Mouse (Mus musculus): ENCODE measurements at regions not wholly inside any gene's neighbourhood (a gene's known extent, or its start where the extent isn't known, plus 50 kb on each side); places are given as distances from the start of the nearest gene placed in this dataset.

DNA sequence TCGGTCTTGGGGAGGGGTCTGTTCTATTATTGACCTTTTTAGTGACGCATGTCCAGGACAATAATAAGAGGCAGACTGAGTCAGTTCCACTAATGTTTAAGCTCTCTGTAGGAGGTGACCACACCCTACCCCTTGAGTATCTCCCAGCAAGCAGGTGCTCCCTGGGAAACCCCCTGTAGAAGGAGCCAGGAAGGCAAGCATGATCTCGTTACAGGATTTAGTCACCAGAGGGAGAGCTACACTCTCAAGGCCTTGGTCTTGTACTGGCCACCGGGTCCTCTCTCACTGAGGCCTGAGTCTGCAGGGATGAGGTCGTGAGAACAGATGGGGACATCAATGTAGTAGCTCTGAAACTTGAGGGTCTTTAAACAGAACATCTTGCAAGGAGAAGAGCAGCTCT, 55.3 kb upstream of the Ccnd2 start:
- DNase-seq (ENCODE audit: low spot score) = no peak

DNA sequence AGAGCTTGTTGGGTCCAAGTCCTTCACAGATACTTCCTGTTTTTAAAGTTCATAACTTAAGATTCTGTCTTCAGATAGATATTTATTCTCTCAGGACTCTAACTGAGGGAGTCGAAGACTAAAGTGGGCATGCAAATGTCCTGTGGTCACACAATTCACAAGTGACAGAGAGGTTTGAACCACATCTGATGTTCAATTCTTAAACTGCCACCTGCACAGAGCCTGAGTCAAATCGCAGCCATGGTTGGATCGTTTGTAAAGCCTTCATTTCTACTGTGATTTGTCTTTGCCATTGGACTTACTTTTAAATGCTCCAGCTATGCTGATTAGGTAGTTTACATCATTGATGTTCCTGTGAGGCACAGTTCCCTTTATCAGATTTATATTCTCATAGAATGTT, 61.4 kb upstream of the Ccnd2 start:
- DNase-seq (ENCODE audit: low spot score) = no peak

DNA sequence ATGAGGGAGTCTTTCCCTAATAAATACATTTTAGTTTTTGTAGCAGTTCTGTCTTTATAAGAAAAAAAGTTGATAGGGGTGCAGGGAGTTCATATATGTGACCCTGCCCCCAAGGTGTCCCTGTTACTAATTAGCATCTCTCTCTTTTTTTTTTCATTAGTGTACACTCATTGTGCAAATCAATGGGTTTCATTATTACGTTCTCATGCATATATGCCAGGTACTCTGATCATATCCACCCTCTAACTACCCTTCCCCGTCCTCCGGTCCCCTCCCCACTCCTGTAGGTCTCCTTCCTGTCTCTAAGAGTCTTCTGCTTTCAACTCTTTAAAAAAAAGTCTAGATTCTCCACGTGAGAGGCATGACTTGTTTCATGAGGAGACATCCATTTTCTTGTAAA, 63.9 kb upstream of the Ccnd2 start:
- no peak for DNase-seq (ENCODE audit: low spot score)

DNA sequence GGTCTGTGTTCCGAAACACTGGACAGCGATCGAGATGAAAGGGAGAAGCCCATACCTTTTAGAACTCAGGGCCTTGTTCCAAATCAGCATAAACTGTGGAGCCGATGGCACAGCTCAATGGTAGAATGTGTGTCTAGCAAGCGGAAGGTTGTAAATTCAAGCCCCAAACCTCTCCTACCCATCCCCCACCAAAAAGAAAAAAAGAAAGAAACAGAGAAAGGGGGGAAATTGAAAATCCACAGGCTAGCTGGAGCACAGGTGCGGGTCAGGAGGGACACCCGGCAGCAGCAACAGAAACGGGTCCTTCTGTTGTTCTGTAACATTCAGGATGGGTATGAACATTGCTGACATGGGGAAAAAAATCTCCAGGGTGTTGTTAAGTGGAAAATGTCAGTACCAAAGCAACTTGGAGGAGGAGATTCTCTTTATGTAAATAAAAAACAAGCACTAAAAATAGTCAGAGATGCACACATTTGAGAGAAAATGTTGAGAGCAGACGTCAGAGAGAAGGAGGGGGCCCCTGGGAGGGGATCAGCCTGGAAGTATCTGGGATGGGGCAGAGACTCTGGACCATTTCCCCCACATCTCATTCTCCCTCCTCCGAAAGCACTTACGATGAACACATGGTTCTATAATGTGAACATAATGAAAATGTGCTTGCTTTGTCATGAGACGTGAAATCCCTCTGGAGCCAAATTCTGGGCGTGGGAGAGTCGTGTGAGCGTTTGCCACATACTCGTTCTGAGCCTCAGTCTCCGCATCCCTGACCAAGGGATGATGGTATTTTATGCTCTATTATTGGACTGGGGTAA, 66.8 kb upstream of the Ccnd2 start:
- DNase-seq (ENCODE audit: low spot score) = no peak

DNA sequence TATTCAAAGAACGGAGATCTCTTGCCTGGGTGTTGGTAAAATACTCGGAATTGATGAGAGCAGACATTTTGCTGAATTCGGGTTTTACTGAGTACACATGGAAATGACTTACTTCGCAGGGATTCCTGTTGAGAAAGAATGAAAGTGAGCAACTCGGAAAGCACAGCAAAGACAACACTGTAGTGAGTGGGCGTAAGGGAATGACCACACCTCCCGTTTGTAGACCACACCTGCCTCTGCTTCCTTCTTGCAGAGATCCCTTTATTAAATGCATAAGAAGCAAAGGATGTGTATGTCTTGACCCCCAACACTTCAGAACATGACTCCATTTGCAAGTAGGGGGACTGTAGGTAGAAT, 67.4 kb upstream of the Ccnd2 start:
- no peak for DNase-seq (ENCODE audit: low spot score)

DNA sequence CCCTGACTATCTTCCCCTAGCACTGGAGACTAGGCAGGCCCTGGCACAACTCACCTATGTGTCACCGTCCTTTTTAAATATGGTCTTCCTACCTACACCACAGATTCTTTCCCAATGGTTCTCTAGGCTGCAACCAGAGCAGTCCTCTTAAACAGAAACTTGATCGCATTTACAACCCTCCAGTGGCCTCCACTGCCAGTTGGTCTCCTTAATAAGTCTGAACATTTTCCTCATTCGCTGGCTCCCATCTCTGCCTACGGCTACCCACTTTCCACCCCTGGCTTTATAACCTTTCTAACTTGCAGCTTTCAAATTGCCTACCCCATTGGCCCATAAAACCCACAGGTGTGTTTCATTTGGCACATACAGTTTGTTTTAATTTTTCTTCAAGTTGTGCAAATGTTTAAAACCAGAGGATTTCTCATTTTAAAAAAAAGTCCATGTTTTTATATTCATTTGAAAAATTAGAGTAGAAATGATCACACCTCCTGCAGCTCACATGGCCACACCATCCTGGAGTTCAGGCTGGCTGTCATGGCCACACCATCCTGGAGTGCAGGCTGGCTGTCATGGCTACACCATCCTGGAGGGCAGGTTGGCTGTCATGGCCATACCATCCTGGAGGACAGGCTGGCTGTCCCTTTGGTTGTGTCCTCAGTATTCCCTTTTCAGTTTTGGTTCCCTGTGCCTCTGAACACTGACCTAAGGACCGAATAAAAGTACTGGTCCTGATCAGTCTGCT, 74.4 kb upstream of the Ccnd2 start:
- DNase-seq (ENCODE audit: low spot score) = no peak

DNA sequence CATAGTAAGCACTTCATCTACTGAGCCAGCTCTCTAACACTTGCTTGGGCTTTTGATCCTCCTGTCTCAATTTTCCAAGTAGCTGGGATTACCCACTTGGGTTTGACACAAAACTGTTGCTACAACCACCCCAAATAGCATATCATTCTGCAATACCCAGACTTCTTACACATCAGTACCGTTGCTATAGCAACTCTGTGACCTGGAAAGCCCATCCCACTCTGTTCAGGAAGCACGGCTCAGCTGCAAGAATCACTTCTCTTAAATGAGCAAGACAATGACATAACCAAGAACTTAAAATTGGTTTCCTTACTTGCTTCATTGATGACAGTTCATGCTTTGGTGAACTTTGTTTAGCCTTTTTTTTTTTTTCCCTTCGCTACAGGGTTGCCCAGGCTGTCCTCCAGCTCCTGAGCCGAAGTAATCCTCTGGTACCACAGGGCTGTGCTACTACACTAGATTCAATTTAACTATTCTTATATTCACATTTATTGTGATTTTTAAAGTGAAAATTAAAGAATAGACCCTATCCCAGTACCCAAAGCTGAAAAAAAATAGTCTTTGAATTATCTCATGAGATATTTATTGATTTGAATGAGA, 84.6 kb upstream of the Ccnd2 start:
- no peak for DNase-seq (ENCODE audit: low spot score)

DNA sequence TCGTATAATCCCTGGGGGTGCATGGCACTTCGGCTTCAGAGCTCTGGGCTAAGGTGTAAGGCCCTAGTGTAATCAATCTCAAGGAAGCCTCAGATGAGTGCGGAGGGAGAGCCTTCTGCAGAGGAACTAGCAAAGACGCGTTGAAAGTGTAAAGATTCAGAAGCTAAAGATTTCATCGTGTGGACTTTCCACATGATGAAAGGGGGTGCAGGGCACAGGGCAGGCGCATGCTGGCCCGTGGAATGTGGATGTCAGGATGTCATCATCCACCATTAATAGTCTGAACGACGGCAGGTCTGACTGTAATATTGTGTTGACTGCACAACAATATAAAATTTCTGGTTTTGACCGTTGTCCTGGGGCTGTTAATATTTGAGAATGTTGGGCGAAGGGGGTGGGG, 85.2 kb upstream of the Ccnd2 start:
- DNase-seq (ENCODE audit: low spot score) = no peak

DNA sequence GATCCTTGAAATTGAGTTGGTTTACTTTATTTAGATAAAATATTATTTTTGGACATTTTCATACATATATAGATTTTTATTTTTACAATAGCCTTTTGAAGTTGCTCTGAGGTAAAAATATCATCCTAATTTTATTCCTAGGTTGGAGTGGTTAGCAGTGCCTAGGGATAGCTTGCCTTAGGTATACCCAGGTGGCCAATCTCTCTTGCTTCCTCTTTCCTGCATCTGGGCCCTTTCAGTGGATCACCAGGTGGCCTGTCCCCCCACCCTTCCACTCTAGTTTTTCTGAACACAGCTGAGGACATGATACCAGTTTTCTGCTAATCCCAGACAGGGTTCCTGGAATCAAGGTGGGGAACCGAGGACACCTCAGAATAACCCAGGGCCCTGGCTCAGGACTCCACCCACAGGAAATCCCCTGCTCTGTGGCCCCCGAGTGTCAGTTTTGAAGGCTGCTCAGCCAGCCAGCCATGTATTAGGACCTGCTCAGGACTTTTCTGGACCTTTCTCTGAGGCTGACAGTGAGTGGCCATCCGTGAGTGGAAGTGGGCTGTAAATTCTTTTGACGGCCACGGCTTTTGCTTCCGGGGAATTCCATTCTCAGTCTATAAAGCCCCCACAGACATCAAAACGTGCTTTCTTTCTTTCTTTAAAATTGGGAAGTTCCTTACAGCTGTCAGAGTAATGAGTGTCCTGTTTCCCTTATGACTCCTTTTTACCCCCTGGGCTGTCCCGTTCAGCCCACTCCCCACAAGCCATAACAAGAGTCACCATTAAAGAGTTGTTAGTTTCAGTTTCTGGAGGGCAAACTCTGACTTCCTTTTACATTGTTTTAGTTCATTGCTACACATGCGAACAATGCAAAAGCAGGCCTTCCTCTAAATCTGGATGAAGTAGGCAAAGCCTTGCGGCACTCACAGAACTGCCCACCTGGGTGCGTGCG, 87.8 kb upstream of the Ccnd2 start:
- no peak for DNase-seq (ENCODE audit: low spot score)

DNA sequence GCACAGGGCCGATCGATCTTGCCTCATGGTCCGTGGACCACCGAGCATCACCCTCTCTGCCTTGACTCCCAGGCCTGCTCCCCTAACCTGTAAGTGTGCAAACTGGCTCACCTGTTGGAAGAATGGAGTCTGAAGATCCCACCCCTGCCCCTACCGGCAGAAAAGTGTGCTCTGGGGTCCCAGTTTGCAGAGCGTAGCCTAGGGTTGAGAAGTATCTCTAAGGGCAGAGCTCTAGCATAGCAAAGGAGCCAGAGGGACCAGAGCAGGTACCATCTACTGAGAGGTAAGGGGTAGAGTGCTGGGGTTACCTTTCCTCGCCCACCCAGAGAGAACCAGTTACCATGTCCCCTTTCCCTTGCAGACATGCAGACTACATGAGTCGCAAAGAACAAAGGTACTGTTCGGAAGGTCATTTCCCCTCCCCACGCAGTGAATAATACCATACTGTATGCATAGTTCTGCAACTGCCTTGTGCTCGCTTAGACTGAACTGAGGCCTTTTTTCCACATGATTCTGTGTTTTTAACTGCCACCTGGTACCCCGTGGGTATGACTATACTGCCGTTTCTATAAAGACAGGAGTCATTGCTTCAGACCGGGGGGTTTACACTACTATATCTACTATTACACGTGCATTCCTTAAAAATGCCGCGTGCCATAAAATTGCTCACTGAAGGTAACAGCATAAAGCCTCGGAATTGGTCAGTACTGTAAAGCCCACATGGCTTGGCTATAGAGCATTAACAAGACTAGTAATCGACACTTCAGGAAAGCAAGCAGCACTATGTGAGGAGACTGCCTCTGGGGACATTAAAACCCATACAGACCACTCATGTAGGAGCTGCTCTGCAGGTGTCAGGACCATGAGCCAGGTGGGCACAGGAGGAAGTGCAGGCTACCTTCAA, 88.7 kb upstream of the Ccnd2 start:
- DNase-seq (ENCODE audit: low spot score) = no peak

DNA sequence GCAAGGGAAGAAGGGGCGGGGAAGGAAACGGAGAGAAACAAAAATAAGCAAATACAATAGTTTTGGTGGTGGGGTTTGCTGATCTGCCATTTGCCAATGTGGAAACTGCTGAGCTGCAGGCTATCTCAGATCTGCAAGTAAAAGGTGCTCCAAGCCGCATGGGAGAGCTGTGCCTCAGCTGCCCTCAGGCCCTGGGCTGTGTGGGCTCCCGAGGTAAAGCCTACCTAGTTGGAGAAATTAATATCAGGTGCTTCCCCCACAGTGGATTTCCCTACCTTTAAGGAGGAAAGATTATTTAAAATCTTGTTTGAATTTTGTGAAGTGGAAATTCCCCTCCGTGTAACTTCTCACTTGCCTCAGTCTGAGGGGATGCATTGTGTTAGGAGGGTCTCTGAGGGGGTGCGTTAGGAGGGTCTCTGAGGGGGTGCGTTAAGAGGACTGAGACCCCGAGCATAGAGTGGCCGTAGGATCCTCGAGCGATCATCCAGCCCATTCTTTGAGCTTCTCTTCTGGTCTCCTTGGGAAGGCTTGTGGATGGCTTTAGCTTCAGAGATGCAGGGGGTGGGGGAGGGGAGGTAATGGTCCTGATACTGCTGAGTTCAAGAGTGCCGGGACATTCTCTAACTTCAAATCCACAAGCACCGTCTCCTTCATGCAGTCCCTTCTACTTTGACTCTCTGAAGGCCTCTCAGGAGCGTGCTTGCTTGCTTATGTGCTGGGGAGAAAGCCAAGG, 89.9 kb upstream of the Ccnd2 start:
- DNase-seq (ENCODE audit: low spot score) = no peak

DNA sequence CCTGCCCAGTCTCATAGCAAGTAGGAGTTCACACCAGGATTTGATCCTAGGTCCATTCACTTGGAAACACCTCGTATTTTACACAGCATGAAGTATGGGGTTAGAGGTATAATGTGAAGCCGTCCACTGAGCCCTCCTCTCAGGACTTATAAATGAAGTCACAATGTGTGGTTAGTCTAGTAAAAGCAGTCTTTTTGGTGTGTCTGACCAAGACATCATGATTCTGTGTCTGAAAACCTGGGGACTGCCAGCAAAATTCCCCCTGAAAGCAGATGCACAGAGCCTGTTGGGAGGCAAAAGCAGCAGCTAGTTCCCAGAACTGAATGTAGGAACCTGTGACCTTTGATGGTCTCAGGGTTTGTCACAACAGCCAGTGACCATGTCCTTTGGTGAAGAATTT, 91.0 kb upstream of the Ccnd2 start:
- DNase-seq (ENCODE audit: low spot score) = no peak

DNA sequence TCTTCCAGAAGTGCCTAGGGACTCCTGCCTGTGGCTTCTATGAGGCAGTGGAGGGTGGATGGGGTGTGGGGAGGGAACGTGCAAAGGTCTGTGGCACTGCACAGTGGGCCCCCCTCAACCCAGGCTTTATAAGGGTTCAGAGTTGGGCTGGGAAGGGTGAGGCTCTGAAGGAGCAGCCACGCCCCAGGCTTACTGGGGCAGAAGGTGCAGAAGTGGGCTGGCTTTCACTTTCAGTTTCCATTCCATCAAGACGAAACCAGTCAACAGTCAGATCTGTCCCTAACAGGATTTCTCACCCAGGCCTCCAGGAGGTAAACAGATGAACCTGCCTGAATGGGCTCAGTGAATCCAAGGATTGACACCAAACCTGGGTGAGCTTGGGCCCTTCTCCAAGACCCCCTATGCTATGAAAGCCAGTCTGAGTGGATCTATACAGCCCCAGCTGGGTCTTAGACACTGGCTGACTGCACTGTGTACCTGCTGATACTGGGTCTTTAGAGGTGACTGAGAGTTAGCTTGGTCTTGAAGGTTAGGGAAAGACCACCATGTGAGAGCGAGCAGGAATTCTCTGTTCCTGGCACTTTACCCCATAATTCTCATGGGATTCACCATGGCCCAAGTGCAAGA, 93.9 kb upstream of the Ccnd2 start:
- peak; percentile 82 for DNase-seq (ENCODE audit: low spot score)

DNA sequence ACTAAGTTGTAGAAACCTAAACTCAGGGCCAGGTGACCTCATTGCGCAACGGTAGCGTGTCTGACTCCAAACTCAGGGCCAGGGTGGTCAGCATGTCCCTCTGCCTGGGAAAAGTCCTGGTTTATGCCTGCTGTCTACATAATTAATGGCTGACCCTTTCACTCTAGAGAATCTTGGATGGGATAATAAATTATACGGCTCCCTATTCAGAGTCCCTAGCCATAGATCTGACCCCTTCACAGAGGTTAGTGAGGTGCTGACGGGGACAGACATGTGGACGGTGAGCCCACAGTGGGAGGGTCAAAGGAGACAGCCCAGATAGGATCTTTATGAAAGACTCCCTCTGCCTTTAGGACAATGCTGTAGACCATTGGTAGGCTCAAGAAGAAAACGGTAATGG, 94.7 kb upstream of the Ccnd2 start:
- DNase-seq (ENCODE audit: low spot score) = no peak

DNA sequence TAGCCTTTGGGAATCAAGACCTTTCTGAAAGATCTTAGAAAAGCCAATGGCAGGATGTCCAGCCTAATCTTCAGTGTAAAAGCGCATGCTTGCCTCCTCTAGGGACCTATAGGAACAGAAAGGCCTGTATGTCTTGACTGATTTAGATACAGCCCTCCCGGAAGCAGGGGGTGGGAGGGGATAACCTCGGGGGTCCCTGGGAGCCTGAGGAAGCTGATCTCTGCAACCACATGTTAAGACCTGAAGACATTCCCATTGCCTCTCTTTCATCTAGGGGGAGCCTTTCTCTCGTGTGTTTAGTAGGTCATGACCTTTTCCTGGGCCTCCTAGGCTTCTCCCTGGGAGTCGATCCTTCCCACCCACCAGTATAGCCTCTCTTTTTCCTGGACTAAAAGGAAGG, 95.3 kb upstream of the Ccnd2 start:
- no peak for DNase-seq (ENCODE audit: low spot score)

DNA sequence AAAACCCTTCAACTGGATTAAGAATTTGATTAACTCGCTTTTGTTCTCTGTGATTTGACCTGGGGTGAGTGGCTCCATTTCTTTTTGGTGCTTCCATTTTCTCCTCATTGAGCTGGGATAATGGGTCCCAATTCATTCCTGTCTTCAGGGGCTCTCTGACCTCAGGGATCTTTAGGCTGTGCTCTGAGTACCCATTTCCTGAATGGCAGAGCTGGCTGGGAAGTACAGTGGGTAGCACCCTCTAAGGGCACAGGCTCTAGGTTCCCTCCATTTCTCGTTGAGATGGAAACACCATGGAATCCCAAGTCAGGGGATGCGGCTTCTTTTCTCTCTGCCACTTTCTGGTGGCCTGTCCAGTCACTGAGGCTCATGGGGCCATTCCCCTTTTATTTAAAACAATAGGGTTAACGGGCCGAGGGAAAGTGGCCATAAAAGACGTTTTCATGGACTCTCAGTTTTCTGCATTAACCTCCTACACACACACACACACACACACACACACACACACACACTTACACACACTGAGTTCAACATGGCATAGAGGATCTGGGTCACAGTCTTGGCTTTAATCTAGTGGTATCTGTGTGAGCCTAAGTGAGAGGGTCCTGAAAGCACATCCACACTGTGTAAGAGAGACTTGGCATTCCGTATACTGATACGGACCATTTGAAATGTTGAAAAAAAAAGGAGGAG, 98.3 kb upstream of the Ccnd2 start:
- no peak for DNase-seq (ENCODE audit: low spot score)

DNA sequence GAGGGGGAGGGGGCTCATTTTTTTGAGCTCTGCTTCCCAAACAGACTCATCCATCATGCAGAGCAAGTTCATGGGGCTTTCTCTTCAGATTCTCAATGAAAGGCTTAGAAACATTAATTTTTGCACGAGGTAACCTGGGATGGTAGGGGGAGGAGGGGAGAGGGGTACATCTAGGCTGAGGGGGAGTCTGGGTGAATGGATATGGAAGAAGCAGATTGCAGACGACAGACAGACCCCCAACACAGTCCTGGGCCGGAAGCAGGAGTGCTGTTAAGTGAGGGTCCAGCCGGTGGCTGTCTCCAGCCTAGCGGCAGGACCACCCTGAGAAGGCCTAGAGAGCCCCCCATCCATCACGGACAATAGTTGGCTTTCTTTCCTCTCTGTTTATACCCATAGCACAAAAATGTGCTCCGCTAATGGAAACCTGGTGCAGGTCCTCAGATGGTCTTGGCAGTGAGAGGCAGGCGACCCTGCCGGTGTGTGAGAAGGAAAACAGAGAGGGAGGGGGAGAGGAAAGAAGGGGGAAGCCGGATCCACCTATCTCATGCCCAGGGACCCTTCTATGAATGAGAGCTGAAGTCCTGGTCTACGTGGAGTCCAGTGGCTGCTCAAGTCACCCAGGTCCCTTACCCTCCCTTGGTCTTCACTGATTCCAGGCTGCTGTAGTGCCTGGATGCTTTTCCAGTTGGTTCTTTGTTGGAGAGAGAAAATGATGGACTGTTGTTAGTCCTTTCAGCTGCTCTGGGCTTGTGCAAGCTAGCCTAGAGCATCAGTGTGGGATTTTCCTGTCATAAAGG, 99.1 kb upstream of the Ccnd2 start:
- DNase-seq (ENCODE audit: low spot score) = no peak

DNA sequence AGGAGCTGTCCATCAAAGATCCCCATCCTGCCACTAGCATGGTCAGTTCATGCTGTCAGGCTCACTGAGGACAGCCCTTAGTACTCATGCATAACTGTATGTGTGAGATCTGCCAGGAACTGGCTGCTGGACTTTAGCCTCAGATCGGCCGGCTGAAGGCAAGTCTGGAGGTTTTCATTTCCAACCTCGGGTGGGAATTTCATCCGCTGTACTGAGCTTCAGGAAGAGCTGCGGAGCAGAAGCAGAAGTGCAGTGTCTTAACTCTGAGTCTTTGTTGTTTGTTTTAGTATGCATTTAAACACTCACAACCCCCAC, 99.6 kb upstream of the Ccnd2 start:
- DNase-seq (ENCODE audit: low spot score) = no peak

All from adipocyte (in vitro differentiated cells).